Mouse (Mus musculus) embryonic stem cell, embryonic (primary cell): ENCODE results near the gene Nup62cl.

Experiments
- CTCF ChIA-PET, 4 experiments: fragments of 300-600 bp in 2 of 4; fragments of 350-600 bp in 2 of 4; sonication (Branson Sonifier 250); formaldehyde crosslinking; loops; one replicate each; lab custom pipeline; 2022; ENCODE audit warnings: inconsistent platforms in 2 of 4; lab: Charles Lee
- POLR2A ChIA-PET, 4 experiments: fragments of 300-600 bp in 2 of 4; fragments of 350-600 bp in 2 of 4; sonication (Branson Sonifier 250); formaldehyde crosslinking; loops; one replicate each; lab custom pipeline; 2022; ENCODE audit warnings: antibody characterized with exemption in 4 of 4, inconsistent platforms in 1 of 4; lab: Charles Lee

Gene Nup62cl

DNA sequence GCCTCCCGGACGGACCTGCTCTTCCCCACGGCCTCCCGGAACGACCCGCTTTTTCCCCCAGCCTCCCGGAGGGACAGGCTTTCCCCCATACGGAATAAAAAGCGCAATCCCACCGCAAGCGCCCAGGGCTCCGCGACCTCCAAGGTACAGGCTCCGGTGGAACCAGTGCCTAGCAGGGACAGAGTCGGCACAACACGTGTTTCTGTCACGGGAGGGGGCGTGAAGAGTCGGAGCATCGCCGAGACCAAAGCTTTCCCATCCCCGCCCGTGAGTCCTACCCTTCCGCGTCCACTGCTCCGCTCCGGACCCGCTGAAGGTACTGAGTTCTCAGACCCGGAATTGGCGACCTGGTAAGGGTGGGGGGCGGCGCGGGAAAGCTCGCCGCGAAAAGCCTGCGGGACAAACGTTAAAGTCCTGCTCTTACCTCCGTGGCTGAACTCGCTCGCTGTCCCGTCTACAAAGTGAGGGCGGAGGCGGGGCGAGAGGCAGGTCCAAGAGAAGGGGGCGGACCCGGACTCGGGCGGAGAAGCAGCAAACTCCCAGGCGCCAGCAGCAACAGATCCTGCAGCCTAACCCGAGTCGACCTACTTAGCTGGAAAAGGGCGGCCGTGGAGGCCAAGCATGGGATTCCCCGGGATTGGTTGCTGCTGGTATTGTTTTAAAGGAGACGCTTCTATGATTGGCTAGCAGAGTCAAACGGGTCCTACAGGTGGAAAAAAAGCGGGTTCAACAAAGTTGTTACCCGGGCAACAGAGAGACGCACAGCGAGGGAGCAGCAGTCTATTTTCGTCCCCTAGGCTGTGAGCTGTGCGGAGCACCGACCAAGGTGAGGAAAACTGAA is at the start of gene Nup62cl, which contains the start of gene Pih1h3b:
Gene Nup62cl, minus strand, starts transcription at position 578 of the 841 bp plus-strand sequence.
Gene Pih1h3b, plus strand, starts transcription at position 745 of the 841 bp plus-strand sequence.
- ChIA-PET POLR2A (interaction anchor here in 3 of 4 experiments (1.0 to 1.7 kb wide), 9 partner anchors 9 to 458 kb away, joined by 3 to 9 read pairs (median 4); partner anchors contain the start of gene Rbm41 (in 1 of the 3)), CTCF (no interaction called here)

DNA sequence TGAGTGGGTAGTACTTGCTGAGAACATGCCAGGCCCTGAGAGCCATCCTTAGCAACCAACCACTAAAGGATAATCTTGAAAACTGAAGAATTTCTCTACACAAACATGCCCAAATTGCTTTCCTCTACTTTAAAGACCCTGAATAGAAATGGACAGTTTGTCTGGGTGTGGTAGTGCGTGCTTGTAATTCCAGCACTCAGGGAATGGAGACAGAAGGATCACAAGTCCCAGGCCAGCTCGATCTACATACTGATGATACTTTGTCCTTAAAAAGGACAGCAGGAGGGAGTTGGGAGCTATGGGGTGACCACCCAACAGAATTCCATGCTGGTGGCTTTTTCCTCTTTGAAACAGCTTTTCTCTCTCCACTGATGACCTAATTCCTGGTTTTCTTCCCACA is 31.6 kb upstream of the Nup62cl start:
- CTCF ChIA-PET, result interaction anchor here in 1 of 4 experiments (0.5 kb wide), 1 partner anchor 196 kb away, joined by 3 read pairs; no protein-coding TSS in a partner anchor
- POLR2A ChIA-PET, result interaction anchor here in 3 of 4 experiments (0.6 to 1.8 kb wide), 7 partner anchors 26 to 311 kb away, joined by 3 to 9 read pairs (median 4); partner anchors contain the start of genes Nup62cl (in 3 of the 3), Pih1h3b (in 3 of the 3), Rbm41 (in 1 of the 3) and Ripply1 (in 1 of the 3)

DNA sequence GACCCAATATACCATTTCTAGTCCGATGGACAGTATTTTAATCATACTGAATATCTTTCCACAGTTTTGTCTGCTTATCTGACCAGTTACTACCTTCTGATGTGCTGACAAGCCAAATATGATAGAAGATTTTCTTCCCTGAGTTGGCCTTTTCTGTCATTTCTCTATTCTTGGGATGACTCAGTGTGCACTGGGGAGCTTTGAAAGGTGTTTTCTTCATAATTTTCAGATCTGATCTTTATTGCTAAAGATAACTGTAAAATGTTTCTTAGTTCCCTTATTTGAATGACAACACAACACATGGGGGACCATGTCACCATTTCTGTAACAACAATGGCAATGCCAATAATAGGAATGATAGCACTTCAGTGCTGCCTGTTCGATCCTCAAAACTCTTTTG is 20.0 kb upstream of the Nup62cl start:
- ChIA-PET POLR2A (no interaction called here), CTCF (no interaction called here)

DNA sequence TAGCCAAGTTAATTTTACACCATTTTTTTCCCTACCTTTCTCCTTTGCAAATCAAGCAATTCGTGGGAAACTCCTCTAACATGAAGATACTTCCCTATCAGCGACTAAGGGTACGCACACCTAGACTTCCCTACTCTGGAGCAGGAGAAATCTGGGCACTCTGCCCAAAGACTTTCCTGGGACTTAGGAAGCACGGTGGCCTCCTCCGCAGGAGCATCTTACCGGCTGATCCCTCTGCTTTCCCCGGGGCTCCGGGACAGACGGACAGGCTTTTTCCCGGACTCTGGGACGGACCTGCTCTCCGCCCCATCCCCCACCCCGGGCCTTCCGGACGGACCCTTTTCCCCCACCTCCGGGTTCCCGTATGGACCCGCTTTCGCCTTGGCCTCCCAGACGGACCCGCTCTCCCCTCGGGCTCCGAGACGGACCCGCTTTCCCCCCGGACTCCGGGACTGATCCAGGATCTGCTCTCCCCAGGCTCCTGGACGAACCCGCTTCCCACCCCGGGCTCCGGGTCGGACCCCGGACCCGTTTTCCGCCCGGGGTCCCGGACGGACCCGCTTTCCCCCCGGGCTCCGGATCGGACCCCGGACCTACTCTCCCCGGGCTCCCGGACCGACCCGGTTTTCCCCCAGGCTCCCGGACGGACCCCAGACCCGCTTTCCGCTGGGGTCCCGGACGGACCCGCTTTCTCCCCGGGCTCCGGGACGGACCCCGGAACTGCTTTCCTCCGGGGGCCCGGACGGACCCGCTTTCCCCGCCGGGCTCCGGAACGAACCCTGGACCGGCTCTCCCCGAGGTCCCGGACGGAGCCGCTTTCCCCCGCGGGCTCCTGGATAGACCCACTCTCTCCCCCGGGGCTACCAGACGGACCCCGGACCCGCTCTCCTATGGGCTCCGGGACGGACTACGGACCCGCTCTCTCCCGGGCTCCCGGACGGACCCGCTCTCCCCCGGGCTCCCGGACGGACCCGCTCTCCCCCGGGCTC is 1.3 kb downstream of the Nup62cl start:
- ChIA-PET CTCF (no interaction called here), POLR2A (no interaction called here)

DNA sequence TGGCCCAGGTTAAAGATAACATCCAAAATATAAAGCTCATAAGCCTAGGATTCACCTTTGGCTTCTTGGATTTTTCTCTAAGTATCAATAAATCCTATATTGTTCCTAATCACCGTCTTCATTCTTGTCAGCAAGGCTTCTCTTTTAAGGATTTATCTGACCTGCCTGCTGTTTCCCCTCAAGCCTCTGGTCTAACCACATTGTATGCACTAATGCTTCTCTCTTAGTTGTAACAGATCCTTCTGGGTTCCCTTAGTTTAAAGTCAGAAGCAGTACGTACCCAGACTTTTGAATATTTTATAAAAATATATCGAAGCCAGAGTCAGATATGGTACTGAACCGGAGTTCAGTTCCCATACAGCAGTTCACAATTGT is 63.8 kb downstream of the Nup62cl start:
- CTCF ChIA-PET, result no interaction called here
- POLR2A ChIA-PET, result interaction anchor here in 2 of 4 experiments (0.8 to 2.0 kb wide), 6 partner anchors 10 to 387 kb away, joined by 3 to 5 read pairs (median 3); partner anchors contain the start of genes Nup62cl (in 1 of the 2) and Pih1h3b (in 1 of the 2)

DNA sequence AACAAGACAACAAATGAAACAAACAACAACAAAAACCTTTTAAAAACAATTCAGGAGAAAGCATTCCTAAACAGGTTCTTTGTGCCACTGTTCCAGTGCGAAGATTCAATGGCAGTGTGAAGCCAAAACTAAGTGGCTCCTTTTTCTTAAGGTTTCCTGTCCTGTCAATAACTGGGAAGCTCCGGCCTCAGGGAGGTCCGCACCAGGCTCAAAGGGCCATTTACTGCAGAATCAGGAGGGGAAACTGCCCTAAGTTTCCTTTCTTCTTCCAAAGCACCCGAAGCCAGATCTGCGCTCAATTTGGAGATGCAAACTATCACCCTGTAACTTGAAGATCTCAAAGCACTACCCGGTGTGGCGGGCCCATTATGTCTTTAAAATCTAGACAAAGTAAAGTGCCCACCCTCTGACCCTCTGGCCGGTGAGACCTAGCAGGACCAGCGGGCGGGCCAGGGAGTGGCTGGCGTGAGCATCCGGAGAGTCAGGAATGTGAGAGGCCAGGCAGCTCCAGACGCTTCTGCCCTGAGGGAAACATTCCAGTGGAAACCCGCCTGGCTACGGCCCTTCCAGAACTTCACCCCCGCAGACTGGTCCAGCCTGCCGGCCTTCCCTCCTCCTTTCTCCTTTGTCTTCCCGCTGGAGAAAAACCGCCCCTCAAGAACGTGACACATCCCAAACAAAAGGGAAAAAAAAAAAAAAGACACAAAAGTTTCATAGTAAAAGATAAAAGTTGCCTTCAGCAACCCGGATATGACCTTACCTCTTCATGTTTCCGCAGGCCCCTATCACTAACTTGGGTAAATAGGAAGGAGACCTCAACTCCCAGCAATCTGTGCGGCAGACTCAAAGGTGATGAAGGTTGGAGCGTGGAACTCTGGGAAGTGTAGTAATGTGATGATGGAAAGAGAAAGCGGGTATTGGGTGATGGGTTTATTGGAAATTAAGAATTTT is 64.5 kb downstream of the Nup62cl start, which contains the start of gene Rbm41:
Gene Rbm41, minus strand, starts transcription at position 856 of the 951 bp plus-strand sequence.
- POLR2A ChIA-PET, result interaction anchor here in 3 of 4 experiments (0.9 to 2.0 kb wide), 8 partner anchors 9 to 185 kb away, joined by 3 to 5 read pairs (median 3); partner anchors contain the start of genes Nup62cl (in 1 of the 3) and Pih1h3b (in 1 of the 3)
- CTCF ChIA-PET, result interaction anchor here in 1 of 4 experiments (0.7 kb wide), 1 partner anchor 14 kb away, joined by 3 read pairs; no protein-coding TSS in a partner anchor

DNA sequence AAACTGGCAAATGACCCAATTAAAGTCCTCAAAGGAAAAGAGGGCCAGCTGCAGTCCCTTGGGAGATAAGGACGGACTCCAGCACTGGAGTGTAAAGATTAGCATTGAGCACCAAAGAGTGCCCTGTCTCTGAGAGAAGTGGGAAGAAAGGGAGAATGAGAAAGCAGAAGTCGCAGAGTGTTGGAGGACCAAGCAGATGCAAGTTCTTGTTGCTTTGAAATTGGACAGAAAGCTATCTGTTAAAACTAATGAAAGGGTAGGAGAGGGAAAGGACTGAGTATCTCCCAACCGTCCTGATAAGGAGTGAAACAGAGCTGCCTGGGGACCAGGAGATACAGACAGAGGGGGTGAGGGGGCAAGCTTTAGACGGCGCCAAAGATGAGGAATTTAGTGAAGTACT is 80.4 kb downstream of the Nup62cl start:
- ChIA-PET CTCF (no interaction called here), POLR2A (interaction anchor here in 2 of 4 experiments (0.6 to 1.1 kb wide), 2 partner anchors 15 to 20 kb away, joined by 3 to 4 read pairs; no protein-coding TSS in a partner anchor)
